Mouse (Mus musculus) gastrocnemius, postnatal 10 days (tissue): ENCODE measurements around the gene Slc6a13. TPM values are rescaled to one million over a fixed set of nuclear protein-coding genes. Genes with fewer than 3 reads are reported as not detected.

Source experiments
- DNase-seq: peaks from one replicate; pipeline ENCODE4 v3.0.0; 2021; ENCODE audit warnings: mixed read lengths
- long read RNA-seq, 2 experiments: library from polyadenylated mRNA; stranded (forward); transcript quantifications; one replicate each; pipeline ENCODE4 v2.0.0; 2021
- total RNA-seq, 2 experiments: library from RNA; stranded (reverse); gene quantifications; 2 replicates each; pipeline ENCODE4 v1.2.3; 2021

Gene Slc6a13
- 1 to 10 TPM; 6.6 to 7.0 TPM for total RNA-seq
- long read RNA-seq, experiment 1, transcript Slc6a13-201 (15 exons, 2,234 nt), result major isoform, 6 of 11 reads
- long read RNA-seq, experiment 1, partial matches to known transcripts, result 3 of 11 reads
- long read RNA-seq, experiment 1, other reads (novel, unspliced or antisense), result 1 of 11 reads
- long read RNA-seq, experiment 2, transcript Slc6a13-201 (15 exons, 2,234 nt), result major isoform, 6 of 9 reads
- long read RNA-seq, experiment 2, partial matches to known transcripts, result 1 of 9 reads
- long read RNA-seq, experiment 2, other reads (novel, unspliced or antisense), result 1 of 9 reads

DNA sequence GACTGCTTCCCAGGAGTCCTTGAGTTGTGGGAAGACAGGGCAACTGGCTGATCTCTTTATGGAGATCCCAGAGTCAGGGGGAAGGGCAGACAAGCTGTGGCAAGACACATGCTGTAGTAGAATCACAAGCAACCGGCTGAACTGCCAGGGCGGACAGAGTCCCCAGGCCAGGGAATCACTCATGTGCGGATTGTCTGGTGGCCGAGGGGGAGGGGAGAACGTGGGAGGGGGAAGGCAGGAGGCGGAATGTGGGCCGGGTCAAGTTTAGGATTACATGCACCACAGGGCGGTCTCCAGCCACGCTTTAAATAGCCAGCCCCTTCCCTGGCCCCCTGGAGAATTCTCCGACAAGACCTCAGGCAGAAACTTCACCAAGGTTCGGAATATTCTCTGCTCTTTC, at the start of gene Slc6a13:
Slc6a13 (plus strand) TSS at position 274 of the 400 bp plus-strand sequence.
- peak; percentile 42 for DNase-seq

DNA sequence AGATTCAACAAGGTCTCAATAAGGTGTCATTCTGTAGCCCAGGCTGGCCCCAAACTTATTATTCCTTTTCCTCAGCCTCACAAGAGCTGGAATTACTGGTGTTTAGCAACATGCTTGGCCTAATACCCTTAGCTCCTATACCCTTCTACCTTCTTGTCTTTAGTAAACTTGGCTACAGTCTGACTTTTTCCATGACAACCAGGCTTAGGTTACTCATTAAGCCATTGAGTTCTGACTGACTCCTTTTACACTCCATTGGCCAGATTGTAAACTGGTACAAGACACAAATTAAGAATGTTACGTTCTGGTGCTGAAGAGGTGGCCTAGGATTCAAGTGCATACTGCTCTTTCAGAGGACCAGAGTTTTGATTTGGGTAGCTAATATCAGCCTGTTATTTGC, 49.6 kb upstream of the Slc6a13 start:
- no peak for DNase-seq

GRCm38 (mm10) chr6:121251256-121251655, 48.8 kb upstream of the Slc6a13 start:
- DNase-seq, result no peak

- peak; percentile 78 for DNase-seq
These were observed 39.5 kb upstream of the Slc6a13 start for GRCm38 (mm10) chr6:121260548-121260947.

- DNase-seq, result no peak
These were observed 38.8 kb upstream of the Slc6a13 start for GRCm38 (mm10) chr6:121261233-121261632.

DNA sequence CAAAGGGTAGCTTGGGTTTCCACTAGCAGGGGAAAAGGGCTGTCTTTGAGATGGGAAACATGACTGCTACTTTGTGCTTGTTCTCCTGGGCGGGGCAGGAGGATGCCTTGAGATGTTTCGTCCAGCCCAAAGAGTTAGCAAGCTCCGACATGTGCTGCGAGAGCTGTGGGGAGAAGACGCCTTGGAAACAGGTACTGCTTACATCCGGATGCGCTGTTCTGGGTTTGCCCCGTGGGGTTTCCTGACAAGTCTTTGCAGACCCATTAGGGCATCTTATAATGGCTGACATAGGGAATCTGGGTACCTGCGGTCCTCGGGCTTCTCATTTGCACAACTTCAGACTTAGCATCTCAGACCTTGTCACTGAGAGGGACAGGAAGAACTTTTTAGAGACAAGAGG, 38.0 kb upstream of the Slc6a13 start:
- DNase-seq, result no peak

- no peak for DNase-seq
These were observed 37.5 kb upstream of the Slc6a13 start for GRCm38 (mm10) chr6:121262496-121262895.

- DNase-seq, result no peak
These were observed 29.9 kb upstream of the Slc6a13 start for GRCm38 (mm10) chr6:121270156-121270555.

DNA sequence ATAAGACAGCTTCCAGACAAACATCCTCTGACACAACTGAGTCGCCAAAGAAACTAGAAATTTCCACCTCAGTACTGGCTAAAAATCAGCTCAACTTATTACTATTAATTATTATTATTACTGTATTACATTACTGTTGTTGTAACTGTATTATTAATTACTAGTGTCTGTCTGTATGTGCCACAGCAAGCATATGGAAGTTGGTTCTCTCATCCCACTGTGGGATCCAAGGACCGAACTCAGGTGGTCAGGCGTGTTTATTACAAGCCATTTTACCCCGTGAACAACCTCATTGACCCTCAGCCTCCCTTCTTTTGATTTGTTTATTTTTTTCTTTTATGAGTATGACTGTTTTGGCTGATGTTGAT, 28.3 kb upstream of the Slc6a13 start:
- DNase-seq, result no peak

GRCm38 (mm10) chr6:121272075-121272800, 27.8 kb upstream of the Slc6a13 start:
- DNase-seq, result peak; percentile 81

GRCm38 (mm10) chr6:121274356-121274755, 25.7 kb upstream of the Slc6a13 start:
- DNase-seq, result no peak

DNA sequence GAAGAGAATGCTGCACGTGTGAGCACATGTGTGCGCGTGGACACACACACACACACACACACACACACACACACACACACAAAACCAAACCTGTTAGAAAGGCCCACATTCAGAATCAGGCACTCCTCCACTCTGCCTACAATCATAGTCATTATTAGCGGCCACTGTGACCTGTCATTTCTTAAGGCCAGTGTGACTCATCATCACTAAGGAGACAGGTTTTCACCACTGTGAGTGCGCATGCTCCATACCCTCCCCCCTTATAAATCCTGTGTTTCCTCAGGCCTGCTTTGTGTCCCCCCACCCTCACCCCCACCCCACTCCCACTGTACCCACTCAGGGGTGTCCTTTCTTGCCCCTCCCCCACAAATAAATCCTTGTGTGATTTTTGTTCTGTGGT, 15.9 kb upstream of the Slc6a13 start:
- DNase-seq, result no peak

GRCm38 (mm10) chr6:121299317-121299716, 710 bp upstream of the Slc6a13 start:
- DNase-seq, result no peak

DNA sequence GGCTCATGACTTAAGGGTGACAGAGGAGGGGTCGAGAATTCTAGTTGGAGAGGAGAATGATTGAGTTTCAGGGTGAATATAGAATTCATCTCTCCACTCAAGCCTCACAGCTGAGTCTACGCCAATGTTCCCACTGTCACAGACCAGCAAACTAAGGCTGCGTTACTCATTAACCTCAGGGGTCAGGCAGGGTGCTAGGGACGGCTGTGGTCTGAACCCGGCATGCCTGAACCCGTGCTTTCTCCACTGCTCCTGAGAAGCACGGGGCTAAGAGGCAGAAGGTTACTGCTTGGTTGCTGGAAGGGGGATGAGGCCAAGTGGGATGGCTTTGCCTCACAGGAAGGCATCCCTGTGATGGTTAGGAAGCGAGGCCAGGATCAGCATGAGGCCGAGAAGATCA, 477 bp downstream of the Slc6a13 start:
- no peak for DNase-seq

- no peak for DNase-seq
These were observed 3.6 kb downstream of the Slc6a13 start for GRCm38 (mm10) chr6:121303466-121304220.

DNA sequence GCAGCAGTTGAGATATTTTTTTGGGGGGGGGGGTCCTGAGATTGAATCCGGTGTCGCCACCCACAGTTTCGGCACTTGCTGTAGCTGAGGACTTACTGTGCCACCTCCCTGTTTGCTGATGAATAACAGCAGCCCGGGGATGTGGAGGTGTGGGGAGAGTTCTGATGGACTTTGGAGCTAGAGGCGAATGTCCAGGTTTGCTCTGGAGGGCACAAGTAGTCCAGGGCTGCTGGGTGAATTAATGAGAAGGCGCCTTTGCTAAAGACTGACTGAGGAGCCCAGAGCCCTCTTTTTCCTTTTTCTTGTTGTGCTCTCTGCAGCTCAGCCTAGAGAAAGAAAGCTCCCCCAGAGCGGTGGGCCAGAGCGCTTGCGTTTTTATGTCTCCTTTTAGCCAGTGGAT, 4.6 kb downstream of the Slc6a13 start:
- no peak for DNase-seq

GRCm38 (mm10) chr6:121305571-121305970, 5.5 kb downstream of the Slc6a13 start:
- DNase-seq, result no peak

- DNase-seq, result no peak
These were observed 11.0 kb downstream of the Slc6a13 start for GRCm38 (mm10) chr6:121310984-121311383.

DNA sequence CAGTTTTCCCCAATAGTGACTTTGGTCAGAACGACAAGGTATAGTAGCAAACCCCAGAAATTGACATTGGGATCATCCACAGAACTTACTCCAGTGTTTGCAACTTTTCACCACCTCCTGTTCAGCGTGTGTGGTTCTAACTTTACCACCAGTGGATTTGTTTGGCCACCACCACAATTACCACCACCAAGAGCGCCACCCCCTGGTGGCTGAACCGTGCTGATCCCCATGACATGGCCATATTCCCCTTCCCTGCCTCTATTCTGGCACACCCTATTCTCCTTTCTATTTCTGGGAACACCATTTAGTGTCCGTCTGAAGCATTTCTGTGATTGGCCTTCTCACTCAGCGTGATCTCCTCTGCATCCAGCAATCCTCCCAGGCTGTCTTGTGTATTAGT, 19.1 kb downstream of the Slc6a13 start:
- no peak for DNase-seq

GRCm38 (mm10) chr6:121322381-121323110, 22.5 kb downstream of the Slc6a13 start:
- no peak for DNase-seq

DNA sequence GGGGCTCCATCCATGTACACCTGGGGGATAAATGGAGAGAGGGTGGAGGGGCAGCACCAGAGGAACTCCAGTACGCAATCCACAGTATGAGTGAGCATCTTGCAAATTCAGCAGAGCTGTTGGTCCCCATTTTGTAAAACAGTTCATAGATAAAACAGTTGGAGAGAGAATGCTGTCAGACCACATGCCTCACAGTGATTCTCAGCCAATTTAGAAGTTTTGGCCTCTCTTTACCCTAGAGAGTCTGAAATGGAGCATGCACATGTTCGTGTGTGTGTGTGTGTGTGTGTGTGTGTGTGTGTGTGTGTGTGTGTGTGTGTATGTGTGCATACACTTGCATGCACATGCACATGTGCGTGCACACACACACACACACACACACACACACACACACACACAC, 25.3 kb downstream of the Slc6a13 start:
- DNase-seq, result no peak

DNA sequence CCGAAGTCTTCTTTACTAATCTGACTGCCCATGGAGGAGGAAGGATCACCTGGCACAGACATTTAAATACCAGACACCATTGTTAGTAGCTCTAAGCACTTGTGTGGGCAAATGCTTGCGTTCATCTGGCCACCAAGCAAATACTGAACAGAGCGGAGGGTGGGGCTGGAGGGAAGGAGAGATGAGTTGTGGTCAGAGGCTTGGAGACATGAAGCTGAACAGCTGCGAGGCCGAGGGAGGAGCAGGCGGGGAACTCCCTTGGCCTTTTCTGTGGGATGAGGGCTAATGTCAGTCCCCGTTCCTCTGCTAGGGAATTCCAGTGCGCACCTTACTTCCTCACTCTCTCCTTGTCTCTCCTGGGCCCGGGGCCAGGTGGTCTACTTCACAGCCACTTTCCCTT, 25.7 kb downstream of the Slc6a13 start:
- no peak for DNase-seq
